Mouse (Mus musculus) layer of hippocampus, postnatal 14 days (tissue): Measurements from ENCODE around the gene Myl4. TPM values are rescaled to one million over a fixed set of nuclear protein-coding genes. Genes with fewer than 3 reads are reported as not detected.

Experiments
- DNase-seq, 2 experiments: peaks; one replicate each; pipeline ENCODE4 v3.0.0; 2021 to 2022; ENCODE audit warnings: low spot score in 2 of 2, mixed read lengths in 1 of 2
- total RNA-seq, 2 experiments: library from RNA; stranded (reverse); gene quantifications; 2 replicates each; pipeline ENCODE4 v1.2.3; 2021

Gene Myl4
- total RNA-seq, 2 experiments from 2014 or later: 3.6 to 4.9 TPM

DNA sequence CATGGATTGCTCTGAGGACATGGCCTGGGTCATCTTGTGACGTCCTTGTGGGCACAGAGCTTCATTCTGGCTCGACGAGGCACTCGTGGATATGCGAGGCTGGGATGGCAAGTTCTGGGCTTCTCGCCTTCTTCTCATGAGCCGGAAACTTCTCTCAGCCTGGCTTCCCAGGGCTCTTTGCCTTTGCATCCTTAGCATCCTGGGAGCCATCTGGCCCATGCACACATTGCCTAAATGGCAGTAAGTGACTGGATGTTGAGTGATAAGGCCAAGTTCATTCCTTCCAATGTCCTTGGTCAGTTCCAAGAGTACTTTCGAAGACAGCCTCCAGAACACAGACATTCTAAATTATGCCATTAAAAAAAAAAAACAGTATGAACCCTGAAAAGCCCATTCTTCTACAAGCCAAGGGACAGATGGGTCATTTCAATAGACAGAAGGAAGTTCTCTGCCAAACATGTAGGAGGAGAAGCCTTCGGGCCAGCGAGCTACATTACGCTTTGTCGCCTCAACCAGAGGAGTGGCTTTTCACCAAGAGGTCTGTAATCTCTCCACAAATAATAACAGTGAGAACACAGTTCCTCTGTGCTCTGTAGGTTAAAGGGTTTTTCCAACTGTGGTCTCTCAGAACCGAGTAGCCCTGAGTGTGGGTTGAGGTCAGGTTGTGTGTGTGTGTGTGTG is 48.9 kb downstream of the Myl4 start:
- DNase-seq: no peak

- no peak for DNase-seq
These were observed 50.2 kb downstream of the Myl4 start for GRCm38 (mm10) chr11:104600675-104601074.

DNA sequence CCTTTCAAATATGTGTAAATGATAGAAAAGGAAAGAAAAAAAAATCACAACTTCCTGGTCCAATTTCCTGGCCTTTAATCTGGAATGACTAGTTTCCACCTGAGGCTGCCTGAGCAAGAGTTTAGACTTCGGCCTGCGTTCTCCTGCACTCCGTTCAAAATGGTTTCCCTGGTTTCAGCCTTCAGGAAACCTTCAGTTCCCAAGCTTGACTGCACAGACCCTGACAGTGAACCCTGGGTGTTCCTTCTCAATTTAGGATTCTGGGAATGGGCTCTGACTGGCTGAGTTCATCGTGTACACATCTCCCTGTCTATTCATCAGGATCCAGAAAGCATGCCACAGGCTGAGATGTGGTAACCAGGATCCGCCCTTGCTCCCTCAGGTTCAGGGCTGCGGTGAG is 53.7 kb downstream of the Myl4 start:
- DNase-seq: no peak

GRCm38 (mm10) chr11:104607491-104608245 is 57.2 kb downstream of the Myl4 start, which contains the start of gene Itgb3:
TSS of gene Itgb3 (plus strand) at chr11:104608000.
- DNase-seq: peak in 1 of 2 experiments; percentile 30

DNA sequence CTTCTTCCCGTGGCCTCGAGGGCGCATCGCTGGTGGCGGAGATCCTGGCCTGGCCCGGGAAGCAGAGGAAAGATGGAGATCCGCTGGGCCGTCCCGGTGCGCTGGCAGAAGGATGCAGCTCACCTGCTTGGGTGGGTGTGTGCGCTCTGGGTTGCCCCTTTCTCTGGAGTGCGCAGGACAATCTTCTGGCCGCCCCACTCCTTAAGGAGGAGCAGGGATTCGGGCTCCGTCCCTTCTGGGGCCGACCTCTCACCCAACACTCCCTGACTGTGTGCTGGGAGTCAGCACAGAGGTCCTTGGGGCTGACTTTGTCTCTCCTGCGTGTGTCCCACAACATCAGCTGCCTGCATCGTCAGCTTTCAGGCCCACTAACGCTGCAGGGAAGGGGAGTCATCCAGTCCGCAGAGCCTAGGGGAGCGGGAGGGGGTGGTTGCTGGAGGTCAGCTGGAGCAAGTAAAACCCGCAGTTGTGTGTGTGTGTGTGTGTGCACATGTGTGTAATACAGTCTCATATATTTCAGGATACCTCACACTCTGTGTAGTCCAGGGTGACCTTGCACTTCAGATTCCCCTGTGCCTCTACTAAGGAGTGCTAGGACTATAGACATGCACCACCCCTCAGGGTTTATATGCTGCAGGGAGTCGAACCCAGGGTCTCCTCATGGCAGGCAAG is 57.9 kb downstream of the Myl4 start:
- no peak for DNase-seq

- no peak for DNase-seq
These were observed 58.7 kb downstream of the Myl4 start for GRCm38 (mm10) chr11:104609033-104609684.

- DNase-seq: no peak
These were observed 59.3 kb downstream of the Myl4 start for GRCm38 (mm10) chr11:104609733-104610132.

DNA sequence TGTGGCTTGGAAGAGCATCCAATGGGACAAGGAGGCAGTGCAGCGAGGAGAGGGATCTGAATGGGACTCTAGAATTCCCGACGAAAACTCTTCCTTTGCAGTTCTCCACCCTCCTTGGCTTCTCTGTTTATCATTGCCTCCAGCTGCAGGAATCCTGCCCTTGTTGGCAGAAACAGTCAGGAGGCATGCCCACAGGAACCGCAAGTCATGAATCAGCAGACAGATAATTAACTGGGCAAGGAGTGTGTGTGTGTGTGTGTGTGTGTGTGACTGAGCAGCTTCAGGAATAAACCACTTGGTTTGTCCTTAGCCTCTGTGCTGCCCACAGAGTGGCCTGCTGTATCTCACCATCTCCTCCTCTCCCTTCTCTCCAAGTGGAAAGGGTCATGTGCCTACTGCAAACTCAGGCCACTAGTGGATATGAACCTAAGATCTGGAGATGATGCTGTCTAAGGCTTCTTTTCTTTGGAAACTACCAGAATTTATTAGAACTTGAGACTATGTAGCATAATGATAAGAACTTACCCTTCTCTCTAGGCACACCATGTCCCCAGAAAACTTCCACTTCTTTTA is 61.2 kb downstream of the Myl4 start:
- DNase-seq: no peak

GRCm38 (mm10) chr11:104613551-104613950 is 63.1 kb downstream of the Myl4 start:
- no peak for DNase-seq

GRCm38 (mm10) chr11:104614130-104614529 is 63.7 kb downstream of the Myl4 start:
- DNase-seq: no peak

DNA sequence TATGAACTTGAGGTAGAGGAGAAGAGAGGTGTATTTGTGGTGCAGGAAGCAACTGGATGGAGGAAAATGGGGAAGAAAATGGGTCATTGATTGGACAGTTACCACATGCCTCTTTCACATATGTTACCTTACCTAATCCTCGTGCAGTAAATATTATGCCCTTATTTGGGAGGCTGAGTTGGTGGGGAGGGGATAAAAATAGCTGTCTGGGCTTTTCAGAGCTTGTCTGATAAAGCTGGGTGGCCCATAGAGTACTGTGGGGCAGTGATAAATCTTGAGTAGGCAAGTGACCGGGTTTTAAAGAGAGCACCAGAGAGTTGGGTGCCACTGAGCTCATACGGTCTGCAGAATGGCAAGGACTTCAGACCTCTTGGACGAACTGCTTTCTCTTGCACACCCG is 65.7 kb downstream of the Myl4 start:
- DNase-seq: no peak

GRCm38 (mm10) chr11:104618638-104619076 is 68.2 kb downstream of the Myl4 start:
- no peak for DNase-seq

DNA sequence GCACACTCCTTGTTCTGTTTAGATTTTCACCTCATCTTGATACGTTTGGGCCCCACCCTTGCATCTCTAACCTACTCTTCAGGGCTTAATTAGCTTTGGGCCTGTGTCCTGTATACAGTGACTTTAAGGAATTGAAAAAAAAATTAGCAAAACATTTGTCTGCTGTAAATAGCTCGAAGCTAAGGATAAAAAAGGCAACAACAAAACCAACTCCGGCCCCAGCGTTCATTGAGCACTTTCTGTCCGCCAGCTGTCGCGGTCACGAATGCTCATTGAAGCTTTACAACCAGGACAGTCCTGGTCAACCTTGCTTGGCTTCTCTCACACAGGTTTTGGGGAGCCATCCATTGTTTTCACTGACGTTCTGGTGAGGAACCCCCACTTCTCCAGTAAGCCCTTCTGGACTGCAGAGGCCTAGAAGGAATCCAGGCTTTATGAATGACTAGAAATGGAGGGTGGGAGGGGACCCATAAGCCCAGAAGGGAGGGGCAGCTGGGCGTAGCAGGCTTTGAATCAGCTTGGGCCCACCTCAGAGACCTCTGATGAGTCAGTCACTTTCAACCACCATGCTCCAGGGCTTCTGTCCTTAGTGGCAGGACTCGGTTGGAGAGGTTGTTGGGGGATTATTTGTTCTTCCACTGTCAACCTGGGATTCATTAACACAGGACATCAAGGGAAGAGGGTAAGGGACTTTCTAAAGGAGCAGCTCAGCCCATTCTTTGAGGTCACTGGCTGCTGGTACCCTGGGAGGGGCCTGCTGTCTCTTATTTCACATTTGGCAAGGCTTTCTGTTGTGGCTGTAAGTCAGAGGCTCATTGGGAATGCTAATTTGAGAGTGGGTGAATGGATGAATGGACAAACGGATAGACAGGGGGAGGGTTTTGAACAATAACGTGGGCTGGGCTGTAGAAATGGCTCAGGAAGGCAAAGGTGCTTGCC is 68.9 kb downstream of the Myl4 start:
- no peak for DNase-seq

GRCm38 (mm10) chr11:104622040-104622962 is 71.8 kb downstream of the Myl4 start:
- DNase-seq: no peak

GRCm38 (mm10) chr11:104624791-104625391 is 74.4 kb downstream of the Myl4 start:
- no peak for DNase-seq

DNA sequence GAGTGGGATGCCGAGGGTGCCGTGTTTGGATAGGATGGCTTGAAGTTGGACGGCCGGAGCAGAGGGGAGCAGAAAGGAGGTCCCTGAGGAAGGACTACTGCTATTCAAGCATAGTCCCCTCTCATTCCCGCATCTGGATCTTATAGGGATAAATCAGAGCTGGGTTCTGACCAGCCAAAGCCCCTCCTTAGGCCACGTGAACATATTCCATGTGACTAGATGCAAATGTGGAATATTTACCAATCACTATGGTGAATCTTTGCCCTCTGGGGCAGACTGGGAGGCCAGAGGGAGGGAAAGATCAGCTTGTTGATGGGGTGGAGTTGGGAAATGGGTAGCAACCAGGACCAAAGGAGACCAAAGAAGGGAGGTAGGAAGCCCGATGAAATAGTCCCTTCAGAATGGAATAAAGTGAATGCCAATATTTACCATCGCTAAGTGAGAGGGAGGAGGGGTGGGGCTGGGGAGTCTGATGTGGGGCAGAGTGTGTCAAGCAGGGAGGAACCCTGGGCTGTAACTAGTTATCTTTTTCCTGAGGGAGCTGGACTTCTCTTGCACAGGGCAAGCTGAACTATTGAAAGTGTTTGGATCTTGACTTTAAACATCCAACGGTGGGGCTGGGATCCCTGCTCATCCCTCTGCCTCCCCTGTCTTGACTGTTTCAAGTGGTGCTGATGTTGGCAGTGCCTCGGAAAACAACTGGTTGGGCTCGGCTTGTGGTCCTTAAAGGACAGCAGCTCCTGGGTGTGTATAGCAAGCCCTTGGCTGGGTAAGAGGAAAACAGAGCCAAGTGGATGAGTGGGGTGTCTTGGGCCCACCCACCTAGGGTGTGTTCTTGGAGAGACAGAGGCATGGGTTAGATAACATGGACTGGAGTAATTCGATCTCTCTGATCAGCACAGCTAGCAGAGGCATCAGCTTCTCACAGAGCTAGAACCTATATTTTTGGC is 75.3 kb downstream of the Myl4 start:
- no peak for DNase-seq

DNA sequence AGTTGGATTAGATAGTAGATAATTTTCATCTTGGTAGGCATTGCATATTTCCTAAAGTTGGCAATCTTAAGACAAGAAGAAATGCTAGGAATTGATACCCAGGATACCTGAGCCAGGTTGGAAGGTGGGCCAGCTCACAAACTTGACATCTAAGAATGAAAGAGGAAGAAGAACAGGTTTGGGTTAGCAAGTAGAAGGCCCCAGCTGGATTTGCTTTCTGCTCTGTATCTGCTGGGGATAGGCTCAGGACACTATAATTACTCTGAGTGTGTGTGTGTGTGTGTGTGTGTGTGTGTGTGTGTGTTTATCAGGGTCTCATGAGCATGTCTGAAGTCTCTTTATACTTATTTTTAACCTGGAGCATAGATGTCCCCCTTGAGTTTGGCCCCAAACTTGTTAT is 76.2 kb downstream of the Myl4 start:
- no peak for DNase-seq
